Mouse (Mus musculus) B cell, adult (primary cell): ENCODE data around the gene Map2k6. TPM values are rescaled to one million over a fixed set of nuclear protein-coding genes. Genes with fewer than 3 reads are reported as not detected.

Experiments used
- total RNA-seq: library from RNA; stranded (reverse); gene quantifications from 4 replicates; pipeline ENCODE4 v1.2.4, GENCODE M21; 2023; ENCODE audit not compliant: inconsistent age

Gene Map2k6
- 16.4 to 19.8 TPM (median 17.6 TPM) in 4 replicates for total RNA-seq

DNA sequence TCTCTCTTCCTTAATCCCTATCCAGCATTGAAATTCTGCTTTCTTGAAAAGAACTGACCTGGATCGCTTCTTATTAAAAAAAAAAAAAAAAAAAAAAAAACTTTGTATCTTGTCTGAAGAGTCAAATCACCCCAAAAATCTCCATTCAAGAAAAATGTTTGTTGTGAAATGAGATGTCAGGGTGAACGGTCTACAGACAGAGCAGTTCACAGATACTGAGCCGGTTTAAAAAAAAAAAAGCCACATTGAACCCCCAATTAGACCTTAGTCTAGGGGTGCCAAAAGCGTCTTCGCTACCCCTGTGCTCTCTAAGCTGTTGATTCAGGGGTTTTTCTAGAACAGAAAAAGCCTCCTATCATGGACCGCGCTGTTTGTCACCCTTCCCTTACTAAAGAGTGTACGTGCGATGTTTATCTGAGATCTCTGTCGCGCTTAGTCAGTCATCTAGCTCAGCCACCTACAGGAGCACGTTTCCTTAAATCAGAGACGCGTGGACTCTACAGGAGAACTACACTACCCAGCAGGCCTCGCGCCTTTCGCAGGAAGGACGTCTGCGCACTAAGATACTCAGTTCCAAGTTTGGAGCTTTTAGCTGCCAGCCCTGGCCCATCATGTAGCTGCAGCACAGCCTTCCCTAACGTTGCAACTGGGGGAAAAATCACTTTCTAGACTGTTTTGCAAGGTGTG, at the start of gene Map2k6:
Gene Map2k6 (plus strand): TSS at position 570 of the 687 bp plus-strand sequence.

Other genes starting within 250 kb of the Map2k6 start
- 0.09 to 0.21 TPM (median 0.14 TPM) in 4 replicates for gene Abca9, start 230.9 kb upstream of the Map2k6 start, total RNA-seq
- 0.26 to 1.1 TPM (median 0.53 TPM) in 4 replicates for gene Abca6, start 147.3 kb upstream of the Map2k6 start, total RNA-seq
- gene Abca5, start 61.4 kb upstream of the Map2k6 start, total RNA-seq, result 4.5 to 6.1 TPM (median 5.2 TPM) in 4 replicates